Mouse (Mus musculus): ENCODE results near the gene Mylpf. TPM values are rescaled to one million over a fixed set of nuclear protein-coding genes. Genes with fewer than 3 reads are reported as not detected.

Mylpf gene
- total and polyA plus RNA-seq, 2 experiments: 0.71 to 8.6 TPM

- Histone ChIP-seq H3K27ac (replicated peaks; ENCODE audit: insufficient read depth, low read depth, low read length) (no peak overlapping the region), H3K36me3 (ENCODE audit: control insufficient read depth, insufficient read depth, low read length) (no peaks in the 10 kb centered on the region), H3K79me2 (ENCODE audit: control insufficient read depth, insufficient read depth, low read length) (no peaks in the 10 kb centered on the region), H3K27me3 (ENCODE audit: control insufficient read depth, insufficient read depth, low read length) (no peaks in the 10 kb centered on the region), H3K9ac (ENCODE audit: low read depth, low read length) (no peak overlapping the region), H3K4me1 (ENCODE audit: control insufficient read depth, insufficient read depth, low read length) (no peaks in the 10 kb centered on the region), H3K4me3 (ENCODE audit: insufficient read depth, low read depth, low read length) (no peak overlapping the region)
- WGBS: 77% methylated on average over 6 of the region's 6 CpGs
- TF ChIP-seq CTCF (IDR thresholded peaks at IDR 0.05; ENCODE audit: low read depth, low read length) (no peak), POLR2A (IDR thresholded peaks at IDR 0.05; ENCODE audit: extremely low read depth, insufficient read depth, low read length) (no peak)
- DNase-seq (ENCODE audit: extremely low read depth, low read depth, low spot score): no peak
These were observed 15.1 kb downstream of the Mylpf start for GRCm38 (mm10) chr7:127223515-127224478.

DNA sequence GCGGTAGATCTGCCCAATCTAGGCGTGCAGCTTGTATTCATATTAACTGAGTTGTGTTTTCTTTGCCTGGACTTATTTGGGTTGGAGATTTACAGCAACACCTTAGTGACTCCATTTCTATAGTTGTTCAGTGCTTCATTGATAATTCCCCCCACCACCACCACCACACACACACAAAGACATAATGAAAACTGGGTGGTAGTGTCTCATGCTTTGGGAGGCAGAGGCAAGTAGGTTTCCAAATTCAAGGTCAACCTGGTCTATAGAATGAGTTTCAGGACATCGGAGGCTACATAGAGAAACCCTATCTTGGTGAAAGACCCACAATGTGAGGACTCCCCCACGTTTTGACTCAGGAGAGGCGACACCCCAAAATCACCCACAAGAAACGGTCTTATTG is 15.9 kb downstream of the Mylpf start:
- Histone ChIP-seq H3K36me3 (ENCODE audit: control insufficient read depth, insufficient read depth, low read length) (no peaks in the 10 kb centered on the region), H3K9ac (ENCODE audit: low read depth, low read length) (no peak overlapping the region), H3K27me3 (ENCODE audit: control insufficient read depth, insufficient read depth, low read length) (no peaks in the 10 kb centered on the region), H3K4me1 (ENCODE audit: control insufficient read depth, insufficient read depth, low read length) (no peaks in the 10 kb centered on the region), H3K79me2 (ENCODE audit: control insufficient read depth, insufficient read depth, low read length) (no peaks in the 10 kb centered on the region), H3K27ac (replicated peaks; ENCODE audit: insufficient read depth, low read depth, low read length) (no peak overlapping the region), H3K4me3 (ENCODE audit: insufficient read depth, low read depth, low read length) (no peak overlapping the region)
- TF ChIP-seq POLR2A (IDR thresholded peaks at IDR 0.05; ENCODE audit: extremely low read depth, insufficient read depth, low read length): no peak
- no peak for TF ChIP-seq CTCF (IDR thresholded peaks at IDR 0.05; ENCODE audit: low read depth, low read length)
- no peak for DNase-seq (ENCODE audit: extremely low read depth, low read depth, low spot score)
- WGBS: 92% methylated on average over 6 of the region's 6 CpGs

DNA sequence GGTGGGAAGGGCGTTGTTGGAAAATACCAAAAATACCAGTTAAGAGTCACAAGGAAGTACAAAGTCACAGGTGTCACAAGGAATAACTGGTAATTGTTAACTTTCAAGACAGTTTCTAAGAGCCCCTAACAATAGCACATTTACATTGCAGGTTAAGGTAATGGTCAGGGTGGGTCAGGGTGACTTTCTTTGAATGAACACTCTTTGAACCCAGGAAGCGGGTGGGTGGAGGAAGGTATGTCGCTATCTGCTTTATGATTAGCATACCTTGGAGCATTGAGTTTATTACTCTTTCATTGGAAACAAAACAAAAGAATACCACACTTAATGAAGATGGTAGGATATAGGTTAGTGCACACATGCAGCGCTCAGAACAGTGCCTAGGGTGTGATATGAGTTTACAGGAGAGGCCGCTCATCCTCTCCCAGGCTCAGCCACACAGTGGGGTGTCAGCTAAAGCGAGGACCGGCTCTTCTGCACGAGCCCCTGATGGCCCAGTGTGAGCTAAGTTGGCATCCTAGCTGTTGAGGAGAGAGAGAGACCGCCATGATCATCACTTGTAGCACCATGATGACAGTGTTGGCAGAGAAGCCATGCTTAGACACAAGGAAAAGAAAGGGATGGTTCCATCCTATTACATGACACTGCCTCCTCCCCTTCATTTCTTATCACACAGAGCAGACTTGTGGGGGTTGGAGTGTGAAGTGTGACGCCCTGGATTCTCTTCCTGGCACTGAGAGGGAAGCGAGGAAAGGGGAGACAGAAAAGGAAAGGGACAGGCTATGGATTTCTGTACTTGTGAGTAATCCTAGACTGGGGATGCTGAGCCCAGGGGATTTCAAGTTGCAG is 16.7 kb downstream of the Mylpf start:
- Histone ChIP-seq H3K27ac (replicated peaks; ENCODE audit: insufficient read depth, low read depth, low read length) (no peak overlapping the region), H3K27me3 (ENCODE audit: control insufficient read depth, insufficient read depth, low read length) (no peaks in the 10 kb centered on the region), H3K4me1 (ENCODE audit: control insufficient read depth, insufficient read depth, low read length) (no peaks in the 10 kb centered on the region), H3K79me2 (ENCODE audit: control insufficient read depth, insufficient read depth, low read length) (no peaks in the 10 kb centered on the region), H3K4me3 (ENCODE audit: insufficient read depth, low read depth, low read length) (no peak overlapping the region), H3K9ac (ENCODE audit: low read depth, low read length) (no peak overlapping the region), H3K36me3 (ENCODE audit: control insufficient read depth, insufficient read depth, low read length) (no peaks in the 10 kb centered on the region)
- DNase-seq (ENCODE audit: extremely low read depth, low read depth, low spot score): no peak
- TF ChIP-seq CTCF (IDR thresholded peaks at IDR 0.05; ENCODE audit: low read depth, low read length) (no peak), POLR2A (IDR thresholded peaks at IDR 0.05; ENCODE audit: extremely low read depth, insufficient read depth, low read length) (no peak)
- 91% methylated on average over 11 of the region's 11 CpGs for WGBS

DNA sequence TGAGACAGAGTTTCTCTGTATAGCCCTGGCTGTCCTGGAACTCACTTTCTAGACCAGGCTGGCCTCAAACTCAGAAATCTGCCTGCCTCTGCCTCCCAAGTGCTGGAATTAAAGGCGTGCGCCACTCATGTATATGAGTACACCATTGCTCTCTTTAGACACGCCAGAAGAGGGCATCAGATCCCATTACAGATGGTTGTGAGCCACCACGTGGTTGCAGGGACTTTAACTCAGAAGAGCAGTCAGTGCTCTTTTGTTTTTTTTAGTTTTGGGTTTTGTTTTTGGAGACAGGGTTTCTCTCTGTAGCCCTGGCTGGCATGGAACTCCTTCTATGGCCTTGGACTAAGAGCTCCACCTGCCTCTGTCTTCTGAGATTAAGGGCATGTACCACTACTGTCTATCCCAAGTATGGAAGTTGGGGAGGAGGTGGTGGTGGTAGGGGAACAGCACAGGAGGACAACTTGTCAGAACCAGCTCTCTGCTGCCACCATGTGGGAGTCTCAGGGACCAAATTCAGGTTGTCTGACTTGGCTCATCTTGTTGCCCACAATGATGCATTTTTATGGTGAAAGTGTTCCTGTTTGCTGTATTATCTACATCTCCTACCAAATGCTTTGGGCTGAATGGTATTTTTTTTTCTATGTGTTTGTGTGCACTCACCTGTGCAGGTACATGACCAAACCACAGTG is 20.1 kb downstream of the Mylpf start:
- H3K27me3 ChIP-seq (ENCODE audit: control insufficient read depth, insufficient read depth, low read length): no peaks in the 10 kb centered on the region
- H3K9ac ChIP-seq (ENCODE audit: low read depth, low read length): no peak overlapping the region
- peak; percentile 72 for DNase-seq (ENCODE audit: extremely low read depth, low read depth, low spot score)
- TF ChIP-seq POLR2A (IDR thresholded peaks at IDR 0.05; ENCODE audit: extremely low read depth, insufficient read depth, low read length) (no peak), CTCF (IDR thresholded peaks at IDR 0.05; ENCODE audit: low read depth, low read length) (peak; percentile 87)
- H3K4me3 ChIP-seq (ENCODE audit: insufficient read depth, low read depth, low read length): no peak overlapping the region
- peaks cover 4% of the 10 kb centered on the region; the same call in 1 of the 2 replicates for H3K79me2 ChIP-seq (ENCODE audit: control insufficient read depth, insufficient read depth, low read length)
- WGBS: 53% methylated on average over 4 of the region's 4 CpGs
- no peak overlapping the region for H3K27ac ChIP-seq (replicated peaks; ENCODE audit: insufficient read depth, low read depth, low read length)
- peaks cover 8% of the 10 kb centered on the region; the same call in 1 of the 2 replicates for H3K4me1 ChIP-seq (ENCODE audit: control insufficient read depth, insufficient read depth, low read length)
- H3K36me3 ChIP-seq (ENCODE audit: control insufficient read depth, insufficient read depth, low read length): no peaks in the 10 kb centered on the region

GRCm38 (mm10) chr7:127231376-127231775 is 22.7 kb downstream of the Mylpf start:
- Histone ChIP-seq H3K4me3 (ENCODE audit: insufficient read depth, low read depth, low read length) (no peak overlapping the region), H3K4me1 (ENCODE audit: control insufficient read depth, insufficient read depth, low read length) (peaks cover 9% of the 10 kb centered on the region; the same call in 1 of the 2 replicates)
- TF ChIP-seq POLR2A (IDR thresholded peaks at IDR 0.05; ENCODE audit: extremely low read depth, insufficient read depth, low read length) (no peak), CTCF (IDR thresholded peaks at IDR 0.05; ENCODE audit: low read depth, low read length) (no peak)

More at GRCm38 (mm10) chr7:127231376-127231775, 22.7 kb downstream of the Mylpf start:
- Histone ChIP-seq H3K36me3 (ENCODE audit: control insufficient read depth, insufficient read depth, low read length) (peaks cover 6% of the 10 kb centered on the region; the same call in 1 of the 2 replicates), H3K9ac (ENCODE audit: low read depth, low read length) (no peak overlapping the region), H3K27ac (replicated peaks; ENCODE audit: insufficient read depth, low read depth, low read length) (no peak overlapping the region), H3K27me3 (ENCODE audit: control insufficient read depth, insufficient read depth, low read length) (no peaks in the 10 kb centered on the region), H3K79me2 (ENCODE audit: control insufficient read depth, insufficient read depth, low read length) (peaks cover 4% of the 10 kb centered on the region; the same call in 1 of the 2 replicates)
- DNase-seq (ENCODE audit: extremely low read depth, low read depth, low spot score): no peak
- 86% methylated on average over 3 of the region's 3 CpGs for WGBS
